Mouse (Mus musculus): ENCODE data around the gene Oasl2. TPM values are rescaled to one million over a fixed set of nuclear protein-coding genes. Genes with fewer than 3 reads are reported as not detected.
"Not testable (repeated sequence)": the region's sequence is repeated elsewhere in the genome, so short reads cannot be mapped to it uniquely, and the experiment has no call there.

The Oasl2 gene
- polyA plus RNA-seq (2015; fragmentation: Nextera tagmentation; extraction: Ambion mirVana): 3.5 and 3.8 TPM in 2 replicates

GRCm38 (mm10) chr5:114896688-114897373, at the start of gene Oasl2:
Gene Oasl2, plus strand, starts transcription at chr5:114896936.
- no peak for ATAC-seq (ENCODE audit: insufficient read depth)
- peaks cover 12% of the 10 kb centered on the region for H3K4me1 ChIP-seq (replicated peaks)
- H3K4me2 ChIP-seq: peak within 1 kb of the TSS; percentile 45
- no peak within 1 kb of the TSS for H3K9ac ChIP-seq
- no peak within 1 kb of the TSS for H3K27ac ChIP-seq (replicated peaks)
- WGBS (ENCODE audit: insufficient replicate concordance): 37% methylated on average over 13 of the region's 13 CpGs
- peak within 1 kb of the TSS; percentile 25 for H3K4me3 ChIP-seq (replicated peaks)
- no peaks in the 10 kb centered on the region for H3K36me3 ChIP-seq (replicated peaks)
- no peaks in the 10 kb centered on the region for H3K9me3 ChIP-seq (replicated peaks)
- H3K27me3 ChIP-seq: peaks cover 7% of the 10 kb centered on the region; the same call in 1 of the 2 replicates

DNA sequence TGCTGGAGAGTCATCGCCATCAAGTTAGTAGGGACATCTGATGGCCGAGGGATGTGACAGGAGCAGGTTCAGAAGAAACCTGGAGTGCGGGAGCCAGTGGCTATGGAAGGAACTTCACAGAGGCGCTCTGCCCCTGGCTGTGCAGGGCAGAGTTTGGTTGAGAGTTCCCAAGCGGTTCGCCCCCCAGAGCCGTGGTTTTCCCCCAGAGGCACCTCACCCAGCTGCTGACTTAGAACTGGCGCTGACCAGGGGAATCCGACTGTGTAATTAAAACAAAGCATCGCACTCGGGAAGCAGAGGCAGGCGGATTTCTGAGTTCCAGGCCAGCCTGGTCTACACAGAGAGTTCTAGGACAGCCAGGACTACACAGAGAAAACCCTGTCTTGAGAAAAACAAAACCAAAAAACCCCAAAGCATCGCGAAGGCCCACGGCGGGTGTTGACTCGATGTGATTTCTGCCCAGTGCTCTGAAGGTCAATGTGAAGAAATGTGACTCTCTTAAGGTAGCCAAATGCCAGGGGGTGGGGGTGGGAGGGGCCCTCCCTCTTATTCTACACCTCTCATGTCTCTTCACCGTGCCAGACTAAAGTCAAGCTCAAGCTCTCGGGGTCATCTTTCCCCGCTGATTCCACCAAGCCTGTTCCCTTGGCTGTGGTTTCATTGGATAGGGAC, 45.0 kb upstream of the Oasl2 start:
- Histone ChIP-seq H3K4me3 (replicated peaks) (no peak overlapping the region), H3K4me1 (replicated peaks) (no peaks in the 10 kb centered on the region), H3K9me3 (replicated peaks) (no peaks in the 10 kb centered on the region), H3K36me3 (replicated peaks) (no peaks in the 10 kb centered on the region), H3K9ac (no peak overlapping the region), H3K27ac (replicated peaks) (no peak overlapping the region), H3K27me3 (peaks cover 10% of the 10 kb centered on the region; the same call in 1 of the 2 replicates), H3K4me2 (no peak overlapping the region)
- WGBS (ENCODE audit: insufficient replicate concordance): 66% methylated on average over 20 of the region's 20 CpGs
- peak; percentile 58; the same call in 1 of the 2 replicates for ATAC-seq (ENCODE audit: insufficient read depth)

DNA sequence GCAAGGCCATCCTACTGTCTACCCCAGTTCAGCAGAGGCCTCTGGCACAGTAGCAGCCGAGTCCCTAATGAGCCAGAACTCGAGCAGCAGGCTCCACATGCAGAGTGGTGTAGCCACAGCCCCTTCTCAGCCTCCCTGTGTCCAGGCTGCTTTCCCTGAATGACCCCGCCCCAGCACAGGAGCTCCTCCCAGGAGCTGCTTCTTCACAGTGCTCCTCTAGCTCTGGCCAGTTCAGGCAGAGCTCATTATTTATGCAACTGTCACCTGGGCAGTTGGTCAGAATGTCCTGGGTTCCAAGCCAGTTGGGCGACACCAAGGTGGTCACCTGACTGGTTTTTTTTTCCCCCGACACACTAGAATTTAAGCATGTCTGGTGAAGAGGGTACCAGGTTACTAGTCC, 43.4 kb upstream of the Oasl2 start, which contains the start of gene 4930519G04Rik:
Gene 4930519G04Rik, plus strand, starts transcription at position 301 of the 400 bp plus-strand sequence.
- not testable (repeated sequence) for H3K9me3 ChIP-seq (replicated peaks); H3K4me2 ChIP-seq; H3K36me3 ChIP-seq (replicated peaks); ATAC-seq (ENCODE audit: insufficient read depth); H3K4me1 ChIP-seq (replicated peaks); H3K27ac ChIP-seq (replicated peaks); H3K4me3 ChIP-seq (replicated peaks); H3K9ac ChIP-seq
- 73% methylated on average over 3 of the region's 5 CpGs for WGBS (ENCODE audit: insufficient replicate concordance)
- H3K27me3 ChIP-seq: peaks cover 25% of the 10 kb centered on the region

DNA sequence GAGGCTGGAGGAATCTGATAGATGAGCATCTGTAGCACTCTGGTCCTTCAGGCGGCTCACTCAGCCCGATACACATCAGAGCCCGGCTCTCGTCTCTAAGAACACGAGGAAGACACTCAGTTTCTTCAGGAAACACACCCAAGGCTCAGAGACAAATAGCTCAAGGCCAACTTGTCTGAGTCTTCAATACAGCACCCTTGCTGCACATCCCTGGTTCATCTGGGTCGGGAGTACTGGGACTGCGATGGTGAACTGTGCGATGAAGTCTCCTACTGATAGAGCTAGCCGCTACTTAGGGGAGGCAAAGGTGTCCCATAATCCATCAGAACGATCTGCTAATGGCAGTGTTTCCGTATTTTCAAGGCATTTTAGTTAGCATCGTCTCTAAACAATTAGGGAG, 38.2 kb upstream of the Oasl2 start, which contains the start of gene Gm9936:
Gene Gm9936, minus strand, starts transcription at position 101 of the 400 bp plus-strand sequence.
- no peak within 1 kb of the TSS for H3K27ac ChIP-seq (replicated peaks)
- no peak within 1 kb of the TSS for H3K4me3 ChIP-seq (replicated peaks)
- H3K4me2 ChIP-seq: no peak within 1 kb of the TSS
- WGBS (ENCODE audit: insufficient replicate concordance): 64% methylated on average over 12 of the region's 12 CpGs
- H3K9ac ChIP-seq: no peak within 1 kb of the TSS
- 0 out of 2 replicates have a peak, but pooled peaks cover 8% of the 10 kb centered on the region for H3K4me1 ChIP-seq (replicated peaks)
- ATAC-seq (ENCODE audit: insufficient read depth): no peak
- no peaks in the 10 kb centered on the region for H3K36me3 ChIP-seq (replicated peaks)
- no peaks in the 10 kb centered on the region for H3K9me3 ChIP-seq (replicated peaks)
- peaks cover 43% of the 10 kb centered on the region for H3K27me3 ChIP-seq

DNA sequence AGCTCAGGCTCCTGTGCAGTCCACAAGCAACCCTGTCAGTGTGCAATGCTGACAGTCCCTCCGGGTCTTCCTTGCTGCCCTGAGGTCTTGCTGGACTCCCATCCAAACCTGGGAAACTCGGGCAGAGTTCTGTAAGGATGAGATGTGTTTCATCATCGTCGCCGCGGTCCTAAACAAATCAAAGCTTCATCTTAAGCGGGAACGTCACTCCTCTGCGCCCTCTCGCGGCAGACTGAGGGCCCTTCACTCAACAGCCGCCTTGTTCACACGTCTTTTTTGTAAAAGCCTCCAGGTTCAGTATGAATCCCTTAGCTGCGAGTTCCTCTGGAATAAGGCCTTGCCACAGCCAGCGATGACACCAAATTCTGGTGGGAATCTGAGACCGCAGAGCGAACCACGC, 37.5 kb upstream of the Oasl2 start:
- ATAC-seq (ENCODE audit: insufficient read depth): no peak
- 5% methylated on average over 18 of the region's 18 CpGs for WGBS (ENCODE audit: insufficient replicate concordance)
- Histone ChIP-seq H3K27me3 (peaks cover 43% of the 10 kb centered on the region), H3K4me1 (replicated peaks) (0 out of 2 replicates have a peak, but pooled peaks cover 8% of the 10 kb centered on the region), H3K36me3 (replicated peaks) (no peaks in the 10 kb centered on the region), H3K4me3 (replicated peaks) (no peak overlapping the region), H3K4me2 (no peak overlapping the region), H3K27ac (replicated peaks) (no peak overlapping the region), H3K9ac (no peak overlapping the region), H3K9me3 (replicated peaks) (no peaks in the 10 kb centered on the region)

DNA sequence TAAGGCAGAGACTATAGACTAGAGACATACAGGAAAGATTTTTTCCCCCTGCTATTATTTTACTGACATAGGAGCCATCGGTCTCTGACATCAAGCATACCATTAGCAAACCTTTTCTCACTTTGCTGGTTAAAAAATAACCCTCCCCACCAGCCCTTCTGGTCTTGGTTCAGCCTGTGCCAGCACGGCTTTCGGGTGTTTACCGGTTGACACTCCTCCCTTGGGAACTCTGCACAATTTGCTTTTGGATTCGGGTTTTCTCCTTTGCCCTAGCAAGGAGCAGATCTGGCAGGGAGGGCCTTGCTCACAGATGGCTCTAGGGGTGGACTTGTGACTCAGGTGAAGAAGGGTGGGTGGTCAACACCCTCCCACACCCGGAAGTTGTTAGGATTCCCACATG, 35.0 kb upstream of the Oasl2 start:
- WGBS (ENCODE audit: insufficient replicate concordance): 56% methylated on average over 6 of the region's 6 CpGs
- Histone ChIP-seq H3K27me3 (peaks cover 33% of the 10 kb centered on the region), H3K4me3 (replicated peaks) (no peak overlapping the region), H3K36me3 (replicated peaks) (no peaks in the 10 kb centered on the region), H3K4me1 (replicated peaks) (0 out of 2 replicates have a peak, but pooled peaks cover 8% of the 10 kb centered on the region), H3K4me2 (no peak overlapping the region), H3K27ac (replicated peaks) (no peak overlapping the region), H3K9me3 (replicated peaks) (no peaks in the 10 kb centered on the region), H3K9ac (no peak overlapping the region)
- ATAC-seq (ENCODE audit: insufficient read depth): no peak

- H3K27ac ChIP-seq (replicated peaks): no peak overlapping the region
- 70% methylated on average over 7 of the region's 7 CpGs for WGBS (ENCODE audit: insufficient replicate concordance)
- ATAC-seq (ENCODE audit: insufficient read depth): no peak
- H3K9me3 ChIP-seq (replicated peaks): no peaks in the 10 kb centered on the region; the same call in 1 of the 2 replicates
- H3K4me3 ChIP-seq (replicated peaks): no peak overlapping the region
- H3K4me1 ChIP-seq (replicated peaks): 0 out of 2 replicates have a peak, but pooled peaks cover 8% of the 10 kb centered on the region
- H3K36me3 ChIP-seq (replicated peaks): no peaks in the 10 kb centered on the region
- peaks cover 5% of the 10 kb centered on the region; the same call in 1 of the 2 replicates for H3K27me3 ChIP-seq
- no peak overlapping the region for H3K4me2 ChIP-seq
- no peak overlapping the region for H3K9ac ChIP-seq
Observed at GRCm38 (mm10) chr5:114864813-114865212, 31.9 kb upstream of the Oasl2 start.

DNA sequence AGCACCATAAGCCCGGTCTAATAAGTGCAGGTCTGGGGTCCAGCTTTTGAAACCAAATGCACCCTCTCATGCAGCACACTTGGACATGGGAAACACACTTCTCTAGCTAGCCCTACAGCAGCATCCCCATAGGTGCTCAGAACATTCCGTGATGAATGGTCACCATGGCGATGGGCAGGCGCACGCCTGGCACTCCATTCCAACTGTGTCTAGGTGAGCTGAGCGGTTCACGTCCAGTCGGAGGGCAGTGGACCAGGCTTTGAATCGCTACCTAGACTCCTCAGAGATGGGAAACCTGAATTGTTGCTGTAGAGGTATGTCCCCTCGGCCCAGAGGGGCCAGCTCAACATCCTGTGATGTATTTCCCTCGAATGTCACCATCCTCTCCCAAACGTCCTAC, 31.5 kb upstream of the Oasl2 start:
- H3K4me1 ChIP-seq (replicated peaks): 0 out of 2 replicates have a peak, but pooled peaks cover 8% of the 10 kb centered on the region
- H3K9ac ChIP-seq: no peak overlapping the region
- H3K9me3 ChIP-seq (replicated peaks): no peaks in the 10 kb centered on the region; the same call in 1 of the 2 replicates
- 74% methylated on average over 12 of the region's 12 CpGs for WGBS (ENCODE audit: insufficient replicate concordance)
- H3K27me3 ChIP-seq: peaks cover under 1% of the 10 kb centered on the region; the same call in 1 of the 2 replicates
- no peak for ATAC-seq (ENCODE audit: insufficient read depth)
- H3K27ac ChIP-seq (replicated peaks): no peak overlapping the region
- H3K36me3 ChIP-seq (replicated peaks): no peaks in the 10 kb centered on the region
- H3K4me2 ChIP-seq: no peak overlapping the region
- H3K4me3 ChIP-seq (replicated peaks): no peak overlapping the region

- H3K27ac ChIP-seq (replicated peaks): no peak overlapping the region
- WGBS (ENCODE audit: insufficient replicate concordance): 39% methylated on average over 6 of the region's 6 CpGs
- peaks cover 7% of the 10 kb centered on the region; the same call in 1 of the 2 replicates for H3K27me3 ChIP-seq
- no peak overlapping the region for H3K9ac ChIP-seq
- no peak for ATAC-seq (ENCODE audit: insufficient read depth)
- no peaks in the 10 kb centered on the region for H3K9me3 ChIP-seq (replicated peaks)
- H3K4me2 ChIP-seq: no peak overlapping the region
- H3K4me1 ChIP-seq (replicated peaks): no peaks in the 10 kb centered on the region
- no peaks in the 10 kb centered on the region for H3K36me3 ChIP-seq (replicated peaks)
- H3K4me3 ChIP-seq (replicated peaks): no peak overlapping the region
Observed at GRCm38 (mm10) chr5:114875858-114876257, 20.9 kb upstream of the Oasl2 start.

DNA sequence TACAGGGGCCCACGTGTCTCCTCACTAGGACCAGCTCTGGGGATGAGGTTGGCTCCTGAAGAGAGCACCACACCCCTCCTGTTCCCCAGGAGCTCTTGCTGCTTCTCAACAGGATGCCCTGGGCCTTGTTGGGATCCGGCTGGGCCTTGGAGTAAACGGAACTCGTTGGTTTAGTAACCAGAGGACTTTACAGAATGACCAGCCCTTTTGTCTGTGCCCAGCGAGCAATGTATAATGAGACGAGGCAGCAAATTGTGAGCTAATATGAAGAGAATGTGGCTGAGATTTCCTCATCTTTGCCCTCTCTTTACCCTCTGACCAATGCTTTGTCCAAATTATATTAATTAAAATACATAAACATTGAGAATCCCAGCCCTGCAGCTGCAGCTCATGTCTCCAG, 20.4 kb upstream of the Oasl2 start:
- Histone ChIP-seq H3K9me3 (replicated peaks) (no peaks in the 10 kb centered on the region), H3K4me2 (no peak overlapping the region), H3K27me3 (peaks cover 7% of the 10 kb centered on the region; the same call in 1 of the 2 replicates), H3K4me3 (replicated peaks) (no peak overlapping the region), H3K27ac (replicated peaks) (no peak overlapping the region), H3K4me1 (replicated peaks) (no peaks in the 10 kb centered on the region), H3K36me3 (replicated peaks) (no peaks in the 10 kb centered on the region), H3K9ac (no peak overlapping the region)
- WGBS (ENCODE audit: insufficient replicate concordance): 51% methylated on average over 6 of the region's 6 CpGs
- ATAC-seq (ENCODE audit: insufficient read depth): no peak

GRCm38 (mm10) chr5:114877487-114877886, 19.2 kb upstream of the Oasl2 start:
- Histone ChIP-seq H3K27me3 (peaks cover 7% of the 10 kb centered on the region; the same call in 1 of the 2 replicates), H3K9me3 (replicated peaks) (no peaks in the 10 kb centered on the region), H3K4me2 (no peak overlapping the region), H3K4me1 (replicated peaks) (no peaks in the 10 kb centered on the region), H3K9ac (no peak overlapping the region), H3K27ac (replicated peaks) (no peak overlapping the region), H3K4me3 (replicated peaks) (no peak overlapping the region), H3K36me3 (replicated peaks) (no peaks in the 10 kb centered on the region)
- 61% methylated on average over 7 of the region's 7 CpGs for WGBS (ENCODE audit: insufficient replicate concordance)
- ATAC-seq (ENCODE audit: insufficient read depth): no peak
